Mouse (Mus musculus): ENCODE results near the gene Rap1gap2.

The Rap1gap2 gene

GRCm38 (mm10) chr11:74412462-74412861 lies 198.3 kb downstream of the Rap1gap2 start:
- DNase-seq (ENCODE audit: low spot score in 2 of 2): no peak

GRCm38 (mm10) chr11:74411943-74412342 lies 198.8 kb downstream of the Rap1gap2 start:
- DNase-seq (ENCODE audit: low spot score in 2 of 2): no peak

- no peak for DNase-seq (ENCODE audit: low spot score in 2 of 2)
These were observed 200.9 kb downstream of the Rap1gap2 start for GRCm38 (mm10) chr11:74409757-74410174.

GRCm38 (mm10) chr11:74409447-74409754 lies 201.3 kb downstream of the Rap1gap2 start:
- no peak for DNase-seq (ENCODE audit: low spot score in 2 of 2)

- peak; percentile 83 to 87 for DNase-seq (ENCODE audit: low spot score in 2 of 2)
These were observed 201.9 kb downstream of the Rap1gap2 start for GRCm38 (mm10) chr11:74408587-74409446.

GRCm38 (mm10) chr11:74405201-74405600 lies 205.5 kb downstream of the Rap1gap2 start:
- no peak for DNase-seq (ENCODE audit: low spot score in 2 of 2)

- DNase-seq (ENCODE audit: low spot score in 2 of 2): no peak
These were observed 206.5 kb downstream of the Rap1gap2 start for GRCm38 (mm10) chr11:74404216-74404615.

GRCm38 (mm10) chr11:74402126-74402525 lies 208.6 kb downstream of the Rap1gap2 start:
- no peak for DNase-seq (ENCODE audit: low spot score in 2 of 2)

- DNase-seq (ENCODE audit: low spot score in 2 of 2): no peak
These were observed 215.1 kb downstream of the Rap1gap2 start for GRCm38 (mm10) chr11:74395583-74395982.

GRCm38 (mm10) chr11:74393489-74393888 lies 217.2 kb downstream of the Rap1gap2 start:
- DNase-seq (ENCODE audit: low spot score in 2 of 2): no peak

- no peak for DNase-seq (ENCODE audit: low spot score in 2 of 2)
These were observed 217.8 kb downstream of the Rap1gap2 start for GRCm38 (mm10) chr11:74392903-74393302.

GRCm38 (mm10) chr11:74391899-74392298 lies 218.8 kb downstream of the Rap1gap2 start:
- DNase-seq (ENCODE audit: low spot score in 2 of 2): no peak

- DNase-seq (ENCODE audit: low spot score in 2 of 2): no peak
These were observed 223.5 kb downstream of the Rap1gap2 start for GRCm38 (mm10) chr11:74387203-74387602.

- DNase-seq (ENCODE audit: low spot score in 2 of 2): no peak
These were observed 225.0 kb downstream of the Rap1gap2 start for GRCm38 (mm10) chr11:74385674-74386073.

- DNase-seq (ENCODE audit: low spot score in 2 of 2): no peak
These were observed 231.4 kb downstream of the Rap1gap2 start for GRCm38 (mm10) chr11:74379166-74379873.

- DNase-seq (ENCODE audit: low spot score in 2 of 2): peak; percentile 42 to 66
These were observed 233.9 kb downstream of the Rap1gap2 start for GRCm38 (mm10) chr11:74376847-74377246.

- peak; percentile 54 to 59 for DNase-seq (ENCODE audit: low spot score in 2 of 2)
These were observed 239.2 kb downstream of the Rap1gap2 start for GRCm38 (mm10) chr11:74371393-74372100.

- no peak for DNase-seq (ENCODE audit: low spot score in 2 of 2)
These were observed 248.9 kb downstream of the Rap1gap2 start, which contains the start of gene Olfr412 for GRCm38 (mm10) chr11:74361769-74362168. Gene Olfr412 (plus strand): TSS chr11:74362069.

- DNase-seq (ENCODE audit: low spot score in 2 of 2): no peak
These were observed 258.2 kb downstream of the Rap1gap2 start, which contains the start of gene Olfr411 for GRCm38 (mm10) chr11:74352550-74352949. Gene Olfr411 (minus strand): TSS chr11:74352650.

GRCm38 (mm10) chr11:74337931-74338330 lies 272.8 kb downstream of the Rap1gap2 start, which contains the start of gene Olfr410:
Gene Olfr410 (minus strand): TSS chr11:74338031.
- DNase-seq (ENCODE audit: low spot score in 2 of 2): no peak
